Mouse (Mus musculus) layer of hippocampus, postnatal 14 days (tissue): ENCODE measurements around the gene Gsn. TPM values are rescaled to one million over a fixed set of nuclear protein-coding genes. Genes with fewer than 3 reads are reported as not detected.
A peak's percentile ranks its signal among the peaks of the same experiment; 100 is the strongest.

Experiments used
- DNase-seq, 2 experiments: peaks; one replicate each; pipeline ENCODE4 v3.0.0; 2021 to 2022; ENCODE audit warnings: low spot score in 2 of 2, mixed read lengths in 1 of 2
- total RNA-seq, 2 experiments: library from RNA; stranded (reverse); gene quantifications; 2 replicates each; pipeline ENCODE4 v1.2.3; 2021

Gsn gene
- total RNA-seq, 2 experiments from 2014 or later: 85.8 to 94.7 TPM

DNA sequence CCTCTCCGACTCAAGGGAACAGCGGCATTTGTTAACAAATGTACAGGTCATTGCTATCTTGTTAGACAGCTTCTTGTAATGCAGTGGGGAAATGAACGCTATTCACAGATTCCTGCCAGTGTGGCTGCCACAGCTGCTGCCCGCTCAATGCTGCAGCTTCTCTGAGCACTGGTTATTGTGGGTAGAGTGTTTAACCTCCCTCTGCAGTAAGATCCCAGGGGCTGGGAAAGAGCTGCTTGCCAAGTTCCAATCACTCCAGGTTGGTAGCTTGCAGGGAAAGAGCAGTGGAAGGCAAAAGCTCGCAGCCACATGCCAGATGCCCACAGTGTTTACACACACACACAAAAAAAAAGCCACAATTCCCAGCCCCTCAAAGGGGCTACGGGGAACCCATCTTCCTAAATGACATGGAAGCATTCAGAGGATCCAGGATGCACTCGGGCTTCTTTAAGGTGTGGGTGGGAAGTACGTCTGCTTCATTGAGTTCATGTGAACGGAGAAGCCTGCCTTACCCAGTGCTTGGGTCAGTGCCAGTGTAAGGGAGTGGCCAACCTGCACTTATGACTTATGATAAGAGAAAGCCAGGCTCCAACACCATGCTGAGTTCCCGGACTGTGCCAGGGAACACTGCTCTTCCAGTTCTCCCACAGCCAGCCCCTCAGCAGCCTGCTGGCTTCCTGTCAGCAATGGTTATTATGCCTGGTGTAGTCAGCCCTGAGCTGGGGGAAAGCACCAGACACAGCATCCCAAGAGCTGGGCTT, 66.4 kb downstream of the Gsn start:
- DNase-seq: peak; percentile 13 to 42

DNA sequence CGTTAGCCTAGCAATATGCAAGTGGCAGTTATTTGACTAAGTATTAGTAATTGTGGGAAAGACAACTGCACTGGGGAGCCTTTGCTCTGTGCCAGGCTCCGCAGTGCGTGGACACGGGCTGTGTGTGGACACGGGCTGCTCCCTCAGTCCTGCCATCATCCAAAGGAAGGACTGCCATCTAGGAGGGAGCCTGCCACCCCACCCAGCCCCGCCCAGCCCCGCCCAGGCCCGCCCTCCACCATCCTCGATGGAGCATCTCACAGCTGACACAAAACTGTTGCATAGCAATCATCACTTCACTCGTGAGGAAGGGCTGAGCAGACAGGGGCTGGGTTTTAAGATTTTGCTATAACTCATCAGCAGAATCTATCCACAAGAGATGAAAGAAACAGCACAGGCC, 69.8 kb downstream of the Gsn start:
- DNase-seq: no peak

GRCm38 (mm10) chr2:35326931-35327330, 70.8 kb downstream of the Gsn start:
- DNase-seq: no peak

GRCm38 (mm10) chr2:35327583-35327982, 71.4 kb downstream of the Gsn start:
- DNase-seq: no peak

DNA sequence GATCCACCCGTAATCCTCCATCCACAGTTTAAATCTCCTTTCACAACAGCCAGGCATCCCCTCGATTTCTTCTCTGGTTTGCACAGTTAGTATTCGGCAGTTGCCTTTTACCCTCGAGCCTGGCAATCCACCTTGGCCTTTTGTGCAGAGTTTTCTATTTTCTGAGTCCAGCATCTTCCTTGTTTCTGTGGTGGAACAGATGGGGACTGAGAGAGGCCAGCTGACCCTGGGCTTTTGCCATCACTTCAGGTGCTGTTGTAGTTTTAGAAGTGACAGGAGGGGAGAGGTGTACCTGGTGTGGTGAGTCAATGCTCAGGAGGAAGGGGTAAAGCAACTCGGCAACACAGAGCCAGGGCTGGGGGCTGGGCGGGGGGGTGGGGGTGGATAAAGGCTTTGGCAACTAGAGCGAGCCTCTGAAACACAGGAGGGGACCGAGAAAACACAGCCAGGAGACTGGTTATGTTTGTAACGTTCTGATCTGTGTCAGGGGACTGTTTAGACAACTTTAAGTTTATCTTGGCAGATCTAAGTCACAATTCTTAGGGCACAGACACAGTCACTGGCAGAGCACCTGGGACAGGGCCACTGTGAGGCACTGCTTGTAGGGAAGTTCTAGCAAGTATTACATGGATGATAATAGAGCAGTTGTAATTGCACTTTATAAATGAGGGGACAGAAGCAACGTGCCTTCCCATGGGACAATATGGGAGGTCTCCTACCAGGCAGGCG, 72.0 kb downstream of the Gsn start:
- DNase-seq: no peak

DNA sequence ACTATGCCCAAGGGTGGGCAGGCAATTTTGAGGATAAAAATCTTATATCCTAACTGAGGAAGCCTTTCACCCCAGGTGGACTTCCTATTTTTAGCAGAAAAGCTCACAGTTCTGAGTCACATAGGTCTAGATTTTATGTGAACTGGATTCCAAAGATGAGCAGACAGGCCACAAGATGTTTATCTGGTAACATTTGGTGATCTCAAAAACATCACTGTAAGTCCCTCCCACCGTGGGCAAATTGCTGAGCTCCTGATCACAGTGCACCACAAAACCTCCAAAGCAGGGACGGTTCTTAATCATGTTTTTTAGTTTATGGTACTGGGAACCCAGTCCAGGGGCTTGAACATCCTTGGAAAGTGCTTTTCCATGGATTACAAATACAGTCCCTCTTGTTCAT, 72.9 kb downstream of the Gsn start:
- DNase-seq: no peak

DNA sequence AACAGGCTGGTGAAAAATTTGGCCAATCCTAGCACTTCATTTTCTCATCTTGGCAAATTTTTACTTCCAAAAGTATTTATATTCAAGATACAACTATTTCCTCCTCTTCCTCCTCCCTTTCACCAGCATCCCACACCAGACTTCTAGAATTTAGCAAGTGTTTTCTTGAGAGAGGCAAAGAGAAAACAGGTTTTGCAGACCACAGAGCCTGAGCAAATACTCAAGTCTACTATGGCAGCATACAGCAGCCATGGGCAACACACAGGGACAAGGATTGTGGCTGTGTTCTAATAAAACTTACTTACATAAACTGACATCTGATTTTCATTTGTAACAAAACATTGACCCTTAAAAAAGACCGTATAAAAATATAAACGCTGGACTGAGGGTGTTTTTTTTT, 75.0 kb downstream of the Gsn start:
- DNase-seq: no peak

DNA sequence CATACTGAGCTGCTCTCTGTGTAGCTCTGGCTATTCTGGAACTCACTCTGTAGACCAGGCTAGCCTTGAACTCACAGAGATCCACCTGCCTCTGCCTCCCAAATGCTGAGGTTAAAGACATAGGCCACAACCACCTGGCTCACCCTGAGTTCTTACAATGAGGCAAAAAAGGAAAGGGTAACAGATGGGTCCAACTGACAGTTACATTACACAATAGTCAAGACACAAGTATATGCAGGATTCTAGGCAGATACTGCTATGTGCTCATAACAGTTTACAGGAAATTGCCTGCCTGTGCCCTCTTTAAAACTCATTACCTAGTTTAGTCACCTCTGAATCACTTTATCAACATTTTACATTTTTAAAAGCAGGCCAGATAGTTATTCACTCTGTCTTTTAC, 77.5 kb downstream of the Gsn start:
- no peak for DNase-seq

DNA sequence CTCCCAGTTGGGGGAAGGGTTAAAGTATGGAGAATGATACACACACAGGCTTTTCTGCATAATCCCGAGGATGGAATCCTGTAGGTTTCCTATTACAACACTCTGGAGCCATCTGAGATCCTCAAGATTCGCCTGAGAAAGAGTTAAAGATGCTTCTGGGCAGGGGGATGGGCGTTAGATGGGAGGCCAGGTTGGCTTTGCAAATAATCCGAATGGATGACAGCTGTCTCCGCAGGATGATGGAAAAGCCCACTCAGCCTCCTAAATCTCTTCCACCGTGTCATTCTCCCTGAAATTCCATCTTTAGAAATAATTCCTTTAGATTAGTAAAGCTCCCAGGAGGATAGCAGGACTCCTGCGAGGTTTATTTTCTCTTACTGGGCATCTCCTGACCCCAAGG, 79.4 kb downstream of the Gsn start:
- no peak for DNase-seq

- DNase-seq: peak; percentile 94 to 97
Measured at GRCm38 (mm10) chr2:35336388-35337280, 80.5 kb downstream of the Gsn start, which contains the start of gene Stom. Gene Stom (minus strand): TSS chr2:35336976.

DNA sequence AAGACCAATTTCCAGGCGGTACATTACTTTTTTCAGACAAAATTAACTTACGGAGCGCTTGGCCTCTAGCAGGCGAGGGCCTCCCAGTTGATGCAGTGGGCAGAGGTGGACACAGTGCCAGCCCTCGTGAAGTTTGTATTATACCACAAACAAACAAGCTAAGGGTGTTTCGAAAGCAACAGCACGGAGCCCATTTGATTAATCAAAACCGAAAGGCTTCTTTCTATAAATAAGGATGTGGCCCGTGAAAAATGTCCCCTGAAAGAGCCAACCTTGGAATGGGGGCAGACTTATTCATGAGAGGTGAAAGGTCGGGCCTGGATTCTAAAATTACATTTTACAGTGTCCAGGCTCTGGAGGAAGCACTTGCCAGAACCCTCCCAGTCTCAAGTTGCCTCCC, 81.2 kb downstream of the Gsn start:
- no peak for DNase-seq

DNA sequence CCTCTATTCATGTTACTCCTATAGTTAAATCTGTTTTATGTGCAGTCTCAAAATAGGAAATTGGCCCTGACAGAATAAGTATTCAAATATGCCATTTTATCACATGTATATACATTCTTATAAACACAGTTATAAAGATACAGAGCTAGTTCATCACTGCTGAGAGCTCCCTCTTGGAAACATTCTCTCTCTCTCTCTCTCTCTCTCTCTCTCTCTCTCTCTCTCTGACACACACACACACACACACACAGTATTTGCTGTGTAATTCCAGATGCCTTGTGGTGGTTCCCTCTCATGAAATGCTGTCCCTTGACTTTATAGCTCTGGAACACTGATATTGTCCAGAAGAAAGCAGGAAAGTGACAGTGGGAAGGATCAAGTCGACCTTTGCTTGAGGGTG, 81.9 kb downstream of the Gsn start:
- no peak for DNase-seq

- no peak for DNase-seq
Measured at GRCm38 (mm10) chr2:35338707-35339106, 82.5 kb downstream of the Gsn start.

DNA sequence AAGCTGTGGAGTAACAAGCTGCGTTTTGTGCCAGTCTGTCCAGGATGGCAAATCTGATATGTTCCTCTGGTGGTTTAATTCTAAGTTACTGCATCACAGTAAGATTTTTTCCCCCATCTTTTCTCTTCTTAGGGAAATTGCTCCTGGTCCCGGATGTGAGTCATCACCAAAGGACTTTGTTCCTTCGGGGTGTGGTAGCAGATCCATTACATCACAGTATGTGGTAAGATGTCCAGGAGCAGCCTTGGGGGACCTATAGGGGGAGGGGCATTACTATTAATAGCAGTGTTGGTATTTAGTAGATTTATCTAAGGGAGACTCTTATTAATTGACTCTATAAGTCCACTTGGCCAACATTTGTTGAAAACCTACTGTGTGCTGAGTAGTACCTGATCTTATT, 86.4 kb downstream of the Gsn start:
- no peak for DNase-seq

- no peak for DNase-seq
Measured at GRCm38 (mm10) chr2:35345984-35346383, 89.8 kb downstream of the Gsn start.

GRCm38 (mm10) chr2:35349184-35349583, 93.0 kb downstream of the Gsn start:
- DNase-seq: peak in 1 of 2 experiments; percentile 34

Other genes starting within 250 kb of the Gsn start
- gene Hc, start 194.9 kb upstream of the Gsn start, total RNA-seq: under 1 TPM; 0.18 to 0.67 TPM
- gene AI182371, start 154.8 kb upstream of the Gsn start, total RNA-seq: under 1 TPM; 0.21 to 0.52 TPM
- 10 to 100 TPM; 10.5 to 12.4 TPM for gene Cntrl, start 146.9 kb upstream of the Gsn start, total RNA-seq
- gene Rab14, start 55.3 kb upstream of the Gsn start, total RNA-seq: 100 to 1,000 TPM; 229 to 234 TPM
- 1 to 10 TPM; 8.0 to 8.2 TPM for gene Stom, start 80.6 kb downstream of the Gsn start, total RNA-seq
- not detected for gene 4930568D16Rik, start 111.3 kb downstream of the Gsn start, total RNA-seq
- not detected for gene 4930402F06Rik, start 140.8 kb downstream of the Gsn start, total RNA-seq
- 1 to 10 TPM; 2.8 to 3.8 TPM for gene Ggta1, start 206.9 kb downstream of the Gsn start, total RNA-seq